Mouse (Mus musculus): ENCODE results near the gene Krt76. TPM values are rescaled to one million over a fixed set of nuclear protein-coding genes. Genes with fewer than 3 reads are reported as not detected.

Krt76 gene
- polyA plus RNA-seq, 1 experiment from 2014 or later, result not detected

Small RNA genes lying within 50 kb of the gene (microRNA-seq; reads per million reads assigned to microRNA genes)
- not detected for gene Gm44356

Other genes with a start within 250 kb of the Krt76 start
- not detected in 2 replicates for gene Gm5478, start 245.5 kb downstream of the Krt76 start, polyA plus RNA-seq (2014; fragmentation: Nextera tagmentation; extraction: Ambion mirVana)
- not detected in 2 replicates for gene Krt6b, start 212.6 kb downstream of the Krt76 start, polyA plus RNA-seq (2014; fragmentation: Nextera tagmentation; extraction: Ambion mirVana)
- gene Krt6a, start 198.6 kb downstream of the Krt76 start, polyA plus RNA-seq (2014; fragmentation: Nextera tagmentation; extraction: Ambion mirVana), result not detected in 2 replicates
- 0.47 TPM in 1 of 2 replicates, not detected in the other for gene Krt5, start 180.0 kb downstream of the Krt76 start, polyA plus RNA-seq (2014; fragmentation: Nextera tagmentation; extraction: Ambion mirVana)
- not detected in 2 replicates for gene Krt71, start 149.8 kb downstream of the Krt76 start, polyA plus RNA-seq (2014; fragmentation: Nextera tagmentation; extraction: Ambion mirVana)
- not detected in 2 replicates for gene Krt72, start 106.5 kb downstream of the Krt76 start, polyA plus RNA-seq (2014; fragmentation: Nextera tagmentation; extraction: Ambion mirVana)
- gene Krt73, start 90.6 kb downstream of the Krt76 start, polyA plus RNA-seq (2014; fragmentation: Nextera tagmentation; extraction: Ambion mirVana), result not detected in 2 replicates
- gene Krt2, start 74.8 kb downstream of the Krt76 start, polyA plus RNA-seq (2014; fragmentation: Nextera tagmentation; extraction: Ambion mirVana), result not detected in 2 replicates
- 0.91 and 1.1 TPM in 2 replicates for gene Krt1, start 42.1 kb downstream of the Krt76 start, polyA plus RNA-seq (2014; fragmentation: Nextera tagmentation; extraction: Ambion mirVana)
- not detected in 2 replicates for gene Krt77, start 23.2 kb downstream of the Krt76 start, polyA plus RNA-seq (2014; fragmentation: Nextera tagmentation; extraction: Ambion mirVana)
- 0.14 and 0.19 TPM in 2 replicates for gene Krt4, start 31.8 kb upstream of the Krt76 start, polyA plus RNA-seq (2014; fragmentation: Nextera tagmentation; extraction: Ambion mirVana)
- 0.22 TPM in 1 of 2 replicates, not detected in the other for gene Krt79, start 47.4 kb upstream of the Krt76 start, polyA plus RNA-seq (2014; fragmentation: Nextera tagmentation; extraction: Ambion mirVana)
- 0.09 TPM in 1 of 2 replicates, not detected in the other for gene Krt78, start 61.4 kb upstream of the Krt76 start, polyA plus RNA-seq (2014; fragmentation: Nextera tagmentation; extraction: Ambion mirVana)
- 381 and 486 TPM in 2 replicates for gene Krt8, start 111.6 kb upstream of the Krt76 start, polyA plus RNA-seq (2014; fragmentation: Nextera tagmentation; extraction: Ambion mirVana)
- gene Krt18, start 135.3 kb upstream of the Krt76 start, polyA plus RNA-seq (2014; fragmentation: Nextera tagmentation; extraction: Ambion mirVana), result 184 and 210 TPM in 2 replicates
- gene Eif4b, start 180.9 kb upstream of the Krt76 start, polyA plus RNA-seq (2014; fragmentation: Nextera tagmentation; extraction: Ambion mirVana), result 141 and 152 TPM in 2 replicates
- gene Tns2, start 207.5 kb upstream of the Krt76 start, polyA plus RNA-seq (2014; fragmentation: Nextera tagmentation; extraction: Ambion mirVana), result 41.5 and 48.8 TPM in 2 replicates
- 14.4 and 16.1 TPM in 2 replicates for gene Spryd3, start 243.3 kb upstream of the Krt76 start, polyA plus RNA-seq (2014; fragmentation: Nextera tagmentation; extraction: Ambion mirVana)

Measured in intestine, embryonic 14.5 days (tissue).